Mouse (Mus musculus): Measurements from ENCODE around the gene Tec. TPM values are rescaled to one million over a fixed set of nuclear protein-coding genes. Genes with fewer than 3 reads are reported as not detected.

Gene Tec
- total RNA-seq, 2 experiments from 2014 or later: 23.4 to 33.4 TPM

GRCm38 (mm10) chr5:72855685-72856124 lies 12.6 kb downstream of the Tec start:
- no peak for ATAC-seq (replicated peaks; ENCODE audit: poor library complexity)

GRCm38 (mm10) chr5:72854141-72854990 lies 13.9 kb downstream of the Tec start:
- ATAC-seq (replicated peaks; ENCODE audit: poor library complexity): peak; percentile 16; the same call in 1 of the 2 replicates

GRCm38 (mm10) chr5:72853365-72853764 lies 14.9 kb downstream of the Tec start:
- no peak for ATAC-seq (replicated peaks; ENCODE audit: poor library complexity)

- ATAC-seq (replicated peaks; ENCODE audit: poor library complexity): peak; percentile 4; the same call in 1 of the 2 replicates
Observed at GRCm38 (mm10) chr5:72852301-72852995, 15.8 kb downstream of the Tec start.

- ATAC-seq (replicated peaks; ENCODE audit: poor library complexity): peak; percentile 69
Observed at GRCm38 (mm10) chr5:72851674-72852098, 16.6 kb downstream of the Tec start.

- ATAC-seq (replicated peaks; ENCODE audit: poor library complexity): 0 out of 2 replicates have a peak, but pooled peaks have one; percentile 7
Observed at GRCm38 (mm10) chr5:72850926-72851673, 17.2 kb downstream of the Tec start.

- ATAC-seq (replicated peaks; ENCODE audit: poor library complexity): no peak
Observed at GRCm38 (mm10) chr5:72848889-72849435, 19.3 kb downstream of the Tec start.

- no peak for ATAC-seq (replicated peaks; ENCODE audit: poor library complexity)
Observed at GRCm38 (mm10) chr5:72846712-72847111, 21.6 kb downstream of the Tec start.

GRCm38 (mm10) chr5:72845928-72846630 lies 22.2 kb downstream of the Tec start:
- no peak for ATAC-seq (replicated peaks; ENCODE audit: poor library complexity)

GRCm38 (mm10) chr5:72844776-72845495 lies 23.3 kb downstream of the Tec start:
- ATAC-seq (replicated peaks; ENCODE audit: poor library complexity): peak; percentile 36

GRCm38 (mm10) chr5:72844294-72844693 lies 24.0 kb downstream of the Tec start:
- ATAC-seq (replicated peaks; ENCODE audit: poor library complexity): peak; percentile 52

GRCm38 (mm10) chr5:72839655-72840054 lies 28.6 kb downstream of the Tec start:
- ATAC-seq (replicated peaks; ENCODE audit: poor library complexity): peak; percentile 30; the same call in 1 of the 2 replicates

GRCm38 (mm10) chr5:72838976-72839375 lies 29.3 kb downstream of the Tec start:
- ATAC-seq (replicated peaks; ENCODE audit: poor library complexity): no peak

GRCm38 (mm10) chr5:72835656-72836055 lies 32.6 kb downstream of the Tec start:
- no peak for ATAC-seq (replicated peaks; ENCODE audit: poor library complexity)

- peak; percentile 53 for ATAC-seq (replicated peaks; ENCODE audit: poor library complexity)
Observed at GRCm38 (mm10) chr5:72832904-72833765, 35.1 kb downstream of the Tec start.

- no peak for ATAC-seq (replicated peaks; ENCODE audit: poor library complexity)
Observed at GRCm38 (mm10) chr5:72832191-72832590, 36.1 kb downstream of the Tec start.

- peak; percentile 38; the same call in 1 of the 2 replicates for ATAC-seq (replicated peaks; ENCODE audit: poor library complexity)
Observed at GRCm38 (mm10) chr5:72830988-72831610, 37.2 kb downstream of the Tec start.

- ATAC-seq (replicated peaks; ENCODE audit: poor library complexity): peak; percentile 49
Observed at GRCm38 (mm10) chr5:72829506-72830067, 38.7 kb downstream of the Tec start.
